In genomic region chr19:34461451-34462019, GRCm38 (mm10) we compare ENCODE assay signal across 25 mouse cellular contexts. TPM values are rescaled to one million over a fixed set of nuclear protein-coding genes. Genes with fewer than 3 reads are reported as not detected.
DNase-seq lines count a peak whose midpoint lies in the region; ATAC-seq and TF ChIP-seq lines count a peak whose summit lies in the region.
"Had no signal": no experiment of that assay in that cellular context is flagged by ENCODE, and none has a peak within 500 bp of the region (broad histone marks: within the 10 kb centered on the region; RNA-seq: fewer than 3 reads in every experiment).

No protein-coding gene starts in this region.

- no peak overlapping the region for H3K9ac ChIP-seq in intestine, embryonic 16.5 days (ENCODE audit: low read depth, low read length)
- H3K9ac ChIP-seq in intestine, embryonic 15.5 days, result no peak overlapping the region
- H3K9ac ChIP-seq: heart, embryonic 13.5 days; hindbrain, embryonic 15.5 days; liver, embryonic 15.5 days; lung, embryonic 15.5 days; midbrain, embryonic 13.5 days; neural tube, embryonic 13.5 days had no signal

- no peak overlapping the region for H3K4me3 ChIP-seq in intestine, embryonic 16.5 days (ENCODE audit: low read length)
- no peak overlapping the region for H3K4me3 ChIP-seq in intestine, embryonic 15.5 days (replicated peaks)
- H3K4me3 ChIP-seq in hindbrain, embryonic 10.5 days, result no peak overlapping the region
- H3K4me3 ChIP-seq: heart, embryonic 13.5 days; hindbrain, embryonic 15.5 days; liver, embryonic 15.5 days; lung, embryonic 15.5 days; midbrain, embryonic 13.5 days; neural tube, embryonic 13.5 days had no signal

- ATAC-seq in intestine, embryonic 16.5 days, result peak; percentile 26; the same call in 1 of the 2 replicates
- ATAC-seq in intestine, embryonic 15.5 days, result no peak
- ATAC-seq in Patski, result peak; percentile 65
- ATAC-seq: forebrain, embryonic 14.5 days; inflammation-experienced regulatory T-cells, adult 6 months; midbrain, embryonic 13.5 days had no signal

- WGBS in intestine, embryonic 16.5 days, result 75% methylated on average over 1 of the region's 1 CpGs
- WGBS in intestine, embryonic 15.5 days, result 74% methylated on average over 1 of the region's 1 CpGs
- 81% methylated on average over 1 of the region's 1 CpGs for WGBS in hindbrain, embryonic 10.5 days

- H3K4me1 ChIP-seq in intestine, embryonic 16.5 days (ENCODE audit: control insufficient read depth, insufficient read depth, low read length), result no peaks in the 10 kb centered on the region
- no peaks in the 10 kb centered on the region for H3K4me1 ChIP-seq in intestine, embryonic 15.5 days (replicated peaks)
- H3K4me1 ChIP-seq in hindbrain, embryonic 10.5 days (replicated peaks), result no peaks in the 10 kb centered on the region
- H3K4me1 ChIP-seq: heart, embryonic 13.5 days; hindbrain, embryonic 15.5 days; liver, embryonic 15.5 days; lung, embryonic 15.5 days; midbrain, embryonic 13.5 days; neural tube, embryonic 13.5 days had no signal

- no peaks in the 10 kb centered on the region for H3K27me3 ChIP-seq in intestine, embryonic 16.5 days (replicated peaks; ENCODE audit: control insufficient read depth, insufficient read depth, low read length)
- H3K27me3 ChIP-seq in intestine, embryonic 15.5 days (replicated peaks), result no peaks in the 10 kb centered on the region
- peaks cover 14% of the 10 kb centered on the region for H3K27me3 ChIP-seq in Patski
- H3K27me3 ChIP-seq in hindbrain, embryonic 10.5 days (ENCODE audit: insufficient read depth, poor library complexity, severe bottlenecking), result no peaks in the 10 kb centered on the region
- H3K27me3 ChIP-seq: heart, embryonic 13.5 days; hindbrain, embryonic 15.5 days; liver, embryonic 15.5 days; lung, embryonic 15.5 days; midbrain, embryonic 13.5 days; neural tube, embryonic 13.5 days had no signal

- H3K4me2 ChIP-seq in intestine, embryonic 16.5 days (ENCODE audit: low read depth, low read length), result no peak overlapping the region
- H3K4me2 ChIP-seq in intestine, embryonic 15.5 days (replicated peaks), result no peak overlapping the region
- H3K4me2 ChIP-seq: heart, embryonic 13.5 days; hindbrain, embryonic 15.5 days; liver, embryonic 15.5 days; lung, embryonic 15.5 days; midbrain, embryonic 13.5 days; neural tube, embryonic 13.5 days had no signal

- CTCF ChIA-PET in Patski (lab: Charles Lee), result interaction anchor here (1.6 kb wide), 1 partner anchor 8 kb away, joined by 4 read pairs; no protein-coding TSS in a partner anchor

- no peaks in the 10 kb centered on the region for H3K9me3 ChIP-seq in intestine, embryonic 16.5 days (ENCODE audit: control insufficient read depth, low read length)
- no peaks in the 10 kb centered on the region for H3K9me3 ChIP-seq in intestine, embryonic 15.5 days
- no peaks in the 10 kb centered on the region for H3K9me3 ChIP-seq in hindbrain, embryonic 10.5 days
- H3K9me3 ChIP-seq: heart, embryonic 13.5 days; hindbrain, embryonic 15.5 days; liver, embryonic 15.5 days; lung, embryonic 15.5 days; midbrain, embryonic 13.5 days; neural tube, embryonic 13.5 days had no signal

- in situ Hi-C loops in Patski (cut with MboI; ENCODE audit: low pct_unique_long_range_greater_than_20kb), result no loop called here

- DNase-seq in kidney, postnatal 4 days, result peak; percentile 18 to 20
- no peak for DNase-seq in kidney, adult 18-20 months
- DNase-seq in 3T3-L1 (ENCODE audit: low read depth, low spot score), result peak; percentile 47
- peak; percentile 48 for DNase-seq in Patski (ENCODE audit: low read depth, low spot score)
- DNase-seq in hindbrain, embryonic 10.5 days (ENCODE audit: low spot score), result no peak
- DNase-seq: adrenal gland, adult 8-10 months; B cell, adult 2 months; cerebellum, adult 2 months; cerebellum, postnatal 14 days; heart, postnatal 10 days; kidney, postnatal 14 days; layer of hippocampus, postnatal 36 days; left cerebral cortex, postnatal 4 days; right cerebral cortex, postnatal 4 days; thymus, postnatal 4 days had no signal

- no peak for TF ChIP-seq CTCF in Patski (IDR thresholded peaks at IDR 0.05)

- H3K27ac ChIP-seq in intestine, embryonic 16.5 days (ENCODE audit: low read length), result no peak overlapping the region
- no peak overlapping the region for H3K27ac ChIP-seq in intestine, embryonic 15.5 days
- H3K27ac ChIP-seq in hindbrain, embryonic 10.5 days, result no peak overlapping the region
- H3K27ac ChIP-seq: heart, embryonic 13.5 days; hindbrain, embryonic 15.5 days; liver, embryonic 15.5 days; lung, embryonic 15.5 days; midbrain, embryonic 13.5 days; neural tube, embryonic 13.5 days had no signal

- no peaks in the 10 kb centered on the region for H3K36me3 ChIP-seq in intestine, embryonic 16.5 days (ENCODE audit: control insufficient read depth, insufficient read depth, low read length)
- no peaks in the 10 kb centered on the region for H3K36me3 ChIP-seq in intestine, embryonic 15.5 days
- H3K36me3 ChIP-seq in hindbrain, embryonic 10.5 days, result no peaks in the 10 kb centered on the region
- H3K36me3 ChIP-seq: heart, embryonic 13.5 days; hindbrain, embryonic 15.5 days; liver, embryonic 15.5 days; lung, embryonic 15.5 days; midbrain, embryonic 13.5 days; neural tube, embryonic 13.5 days had no signal

- POLR2A ChIA-PET in Patski (lab: Charles Lee), result no interaction called here

RNA-seq across cellular contexts. Expression of gene Ch25h, which starts 13.4 kb away (rescaled TPM):
- 3.6 and 4.0 TPM in 2 replicates for polyA plus RNA-seq in intestine, embryonic 16.5 days (2015; fragmentation: Nextera tagmentation; extraction: Ambion mirVana)
- polyA plus RNA-seq in intestine, embryonic 15.5 days (2015; fragmentation: Nextera tagmentation; extraction: Ambion mirVana), result 3.2 and 4.2 TPM in 2 replicates
- polyA plus RNA-seq in Patski (2021), result not detected
- polyA plus RNA-seq in hindbrain, embryonic 10.5 days (2016; fragmentation: Nextera tagmentation; extraction: Ambion mirVana), result 0.24 and 0.37 TPM in 2 replicates

Comparison
In these comparisons a context has a peak if more than half of its experiments do, and no peak if none do; other contexts are left out.
1. DNase-seq: peak in kidney, postnatal 4 days (2 of 2), 3T3-L1 (single experiment) and Patski (single experiment); none in kidney, adult 18-20 months (single experiment) and hindbrain, embryonic 10.5 days (single experiment).